Mouse (Mus musculus) limb, embryonic 11.5 days (tissue): ENCODE results near the gene Pde3a. TPM values are rescaled to one million over a fixed set of nuclear protein-coding genes. Genes with fewer than 3 reads are reported as not detected.
A peak's percentile ranks its signal among the peaks of the same experiment; 100 is the strongest.

Experiments
- ATAC-seq: fragments of 200-750 bp; cut with Nextera tagmentation; 2 replicates; pipeline ENCODE4 v1.8.0; 2017; ENCODE audit warnings: low read depth; ENCODE audit not compliant: insufficient number of reproducible peaks, low FRiP score, low TSS enrichment
- DNase-seq: peaks from one replicate; pipeline ENCODE4 v3.0.0-alpha.2; 2015; ENCODE audit warnings: low spot score
- H3K27ac ChIP-seq: fragments of 300-500 bp; sonication (generic); replicated peaks from 2 replicates; pipeline ENCODE4 v1.5.1; 2014; ENCODE audit warnings: low read depth, mild to moderate bottlenecking, low read length
- H3K27me3 ChIP-seq: fragments of 300-500 bp; sonication (generic); 2 replicates; pipeline ENCODE4 v1.6.1; 2014; ENCODE audit warnings: mild to moderate bottlenecking, low read length, mixed read lengths; ENCODE audit not compliant: control insufficient read depth, insufficient read depth
- H3K36me3 ChIP-seq: fragments of 300-500 bp; sonication (generic); 2 replicates; pipeline ENCODE4 v1.6.1; 2014; ENCODE audit warnings: mild to moderate bottlenecking, low read length, moderate library complexity, mixed read lengths; ENCODE audit not compliant: control insufficient read depth, insufficient read depth
- H3K4me1 ChIP-seq: fragments of 300-500 bp; sonication (generic); 2 replicates; pipeline ENCODE4 v1.6.1; 2014; ENCODE audit warnings: low read length, mixed read lengths; ENCODE audit not compliant: control insufficient read depth, insufficient read depth
- H3K4me2 ChIP-seq: fragments of 300-500 bp; sonication (generic); 2 replicates; pipeline ENCODE4 v1.6.1; 2014; ENCODE audit warnings: low read depth, mild to moderate bottlenecking, moderate library complexity; ENCODE audit not compliant: severe bottlenecking
- H3K4me3 ChIP-seq: fragments of 300-500 bp; sonication (generic); 2 replicates; pipeline ENCODE4 v1.5.1; 2014; ENCODE audit warnings: low read depth, low read length
- H3K9ac ChIP-seq: fragments of 300-500 bp; sonication (generic); 2 replicates; pipeline ENCODE4 v1.6.1; 2014; ENCODE audit warnings: mild to moderate bottlenecking, low read length
- H3K9me3 ChIP-seq: fragments of 300-500 bp; sonication (generic); 2 replicates; pipeline ENCODE4 v1.6.1; 2016; ENCODE audit warnings: low read length; ENCODE audit not compliant: control insufficient read depth
- WGBS: fragments of 180-500 bp; shearing (Covaris S2); extraction: QIAGEN DNeasy Blood & Tissue Kit; methylation state at CpG from one replicate; pipeline ENCODE4 v1.1.7; 2014; 5-methylcytosine and 5-hydroxymethylcytosine counted together
- polyA plus RNA-seq: library from polyadenylated mRNA; unstranded; fragments of >200 nt; fragmentation: Nextera tagmentation; extraction: Ambion mirVana; gene quantifications from 2 replicates; pipeline ENCODE4 v1.2.1, GENCODE M21; 2014

The Pde3a gene
- polyA plus RNA-seq, 1 experiment from 2014 or later = 3.3 TPM

GRCm38 (mm10) chr6:141301750-141302748, 53.0 kb downstream of the Pde3a start:
- Histone ChIP-seq H3K36me3 (no peaks in the 10 kb centered on the region), H3K4me2 (no peak overlapping the region), H3K27ac (no peak overlapping the region), H3K9ac (no peak overlapping the region), H3K4me1 (no peaks in the 10 kb centered on the region), H3K9me3 (no peaks in the 10 kb centered on the region), H3K27me3 (no peaks in the 10 kb centered on the region), H3K4me3 (no peak overlapping the region)
- WGBS = 88% methylated on average over 14 of the region's 14 CpGs
- DNase-seq = peak; percentile 4
- no peak for ATAC-seq

GRCm38 (mm10) chr6:141302842-141303241, 53.8 kb downstream of the Pde3a start:
- no peaks in the 10 kb centered on the region for H3K27me3 ChIP-seq
- H3K27ac ChIP-seq = no peak overlapping the region
- H3K9me3 ChIP-seq = no peaks in the 10 kb centered on the region
- no peaks in the 10 kb centered on the region for H3K4me1 ChIP-seq
- H3K4me2 ChIP-seq = no peak overlapping the region
- H3K4me3 ChIP-seq = no peak overlapping the region
- DNase-seq (peak; percentile 3), ATAC-seq (peak; percentile 58; the same call in 1 of the 2 replicates)
- H3K9ac ChIP-seq = no peak overlapping the region
- WGBS = 66% methylated on average over 4 of the region's 4 CpGs
- H3K36me3 ChIP-seq = no peaks in the 10 kb centered on the region

DNA sequence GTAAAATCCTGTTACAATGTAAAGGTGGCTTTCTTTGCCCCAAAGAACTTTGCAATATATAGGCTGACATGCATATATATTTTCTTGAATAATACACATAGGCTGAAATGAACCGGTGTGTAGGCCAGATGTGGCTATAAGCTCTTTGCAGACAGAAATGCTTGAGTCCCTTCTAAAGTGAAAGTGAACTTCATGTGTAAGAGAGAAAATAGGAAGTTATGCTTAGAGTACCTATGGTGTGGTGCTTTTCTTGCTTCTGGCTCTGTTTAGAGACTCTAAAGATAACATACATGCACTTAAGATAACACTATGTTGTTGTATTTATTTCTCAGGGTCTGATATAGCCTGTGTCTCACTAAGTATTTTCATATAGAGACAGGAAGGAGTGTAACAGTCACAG, 58.3 kb downstream of the Pde3a start:
- H3K4me3 ChIP-seq = no peak overlapping the region
- H3K4me1 ChIP-seq = no peaks in the 10 kb centered on the region
- no peak overlapping the region for H3K27ac ChIP-seq
- H3K9ac ChIP-seq = no peak overlapping the region
- H3K27me3 ChIP-seq = no peaks in the 10 kb centered on the region
- ATAC-seq = no peak
- H3K4me2 ChIP-seq = no peak overlapping the region
- DNase-seq = no peak
- 85% methylated on average over 1 of the region's 1 CpGs for WGBS
- no peaks in the 10 kb centered on the region for H3K36me3 ChIP-seq
- no peaks in the 10 kb centered on the region for H3K9me3 ChIP-seq

- Histone ChIP-seq H3K4me3 (no peak overlapping the region), H3K4me1 (no peaks in the 10 kb centered on the region), H3K27ac (no peak overlapping the region), H3K36me3 (no peaks in the 10 kb centered on the region), H3K4me2 (no peak overlapping the region), H3K9ac (no peak overlapping the region), H3K9me3 (no peaks in the 10 kb centered on the region), H3K27me3 (no peaks in the 10 kb centered on the region)
- no peak for ATAC-seq
- 61% methylated on average over 2 of the region's 2 CpGs for WGBS
- no peak for DNase-seq
These were observed 59.4 kb downstream of the Pde3a start for GRCm38 (mm10) chr6:141308451-141308850.

DNA sequence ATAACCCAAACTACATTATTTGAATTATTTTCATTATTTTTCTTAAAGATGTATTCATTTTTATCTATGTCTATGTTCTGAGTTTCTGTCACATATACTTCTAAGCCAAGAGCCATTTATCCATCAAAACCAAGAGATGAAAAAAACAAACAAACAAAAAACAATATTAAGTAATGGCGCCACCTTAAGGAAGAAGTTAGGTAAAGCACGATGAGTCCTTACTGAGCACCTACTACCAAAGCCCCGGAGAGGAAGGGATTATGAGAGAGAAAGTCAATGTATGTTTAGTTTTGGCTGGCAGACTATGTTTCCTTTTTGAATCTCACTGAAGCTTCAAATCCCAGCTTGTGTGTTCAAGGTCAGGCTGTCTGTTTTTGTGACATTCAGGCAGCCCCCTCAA, 60.8 kb downstream of the Pde3a start:
- DNase-seq (no peak), ATAC-seq (no peak)
- no peak overlapping the region for H3K27ac ChIP-seq
- H3K4me2 ChIP-seq = no peak overlapping the region
- H3K9me3 ChIP-seq = no peaks in the 10 kb centered on the region
- H3K27me3 ChIP-seq = no peaks in the 10 kb centered on the region
- WGBS = 40% methylated on average over 3 of the region's 3 CpGs
- no peak overlapping the region for H3K4me3 ChIP-seq
- H3K9ac ChIP-seq = no peak overlapping the region
- H3K36me3 ChIP-seq = no peaks in the 10 kb centered on the region
- H3K4me1 ChIP-seq = no peaks in the 10 kb centered on the region

GRCm38 (mm10) chr6:141310351-141310750, 61.3 kb downstream of the Pde3a start:
- Histone ChIP-seq H3K4me2 (no peak overlapping the region), H3K27me3 (no peaks in the 10 kb centered on the region), H3K27ac (no peak overlapping the region), H3K9ac (no peak overlapping the region), H3K4me1 (no peaks in the 10 kb centered on the region), H3K9me3 (no peaks in the 10 kb centered on the region), H3K4me3 (no peak overlapping the region), H3K36me3 (no peaks in the 10 kb centered on the region)
- ATAC-seq (no peak), DNase-seq (no peak)
- WGBS = 53% methylated on average over 6 of the region's 6 CpGs

- no peak for DNase-seq
- H3K27ac ChIP-seq = no peak overlapping the region
- H3K9ac ChIP-seq = no peak overlapping the region
- H3K27me3 ChIP-seq = no peaks in the 10 kb centered on the region
- WGBS = 79% methylated on average over 6 of the region's 6 CpGs
- H3K9me3 ChIP-seq = no peaks in the 10 kb centered on the region
- H3K36me3 ChIP-seq = no peaks in the 10 kb centered on the region
- no peaks in the 10 kb centered on the region for H3K4me1 ChIP-seq
- H3K4me2 ChIP-seq = no peak overlapping the region
- H3K4me3 ChIP-seq = no peak overlapping the region
- ATAC-seq = 0 out of 2 replicates have a peak, but pooled peaks have one; percentile 19
These were observed 62.5 kb downstream of the Pde3a start for GRCm38 (mm10) chr6:141311615-141312014.

GRCm38 (mm10) chr6:141313112-141313511, 64.0 kb downstream of the Pde3a start:
- H3K27ac ChIP-seq = no peak overlapping the region
- no peak overlapping the region for H3K4me3 ChIP-seq
- H3K9me3 ChIP-seq = no peaks in the 10 kb centered on the region
- H3K36me3 ChIP-seq = no peaks in the 10 kb centered on the region
- ATAC-seq = no peak
- no peak overlapping the region for H3K9ac ChIP-seq
- DNase-seq = no peak
- no peak overlapping the region for H3K4me2 ChIP-seq
- no peaks in the 10 kb centered on the region for H3K27me3 ChIP-seq
- H3K4me1 ChIP-seq = no peaks in the 10 kb centered on the region
- WGBS = 94% methylated on average over 4 of the region's 4 CpGs
